Mouse (Mus musculus) megakaryocyte, adult 5-6 weeks (primary cell): ENCODE measurements at regions not wholly inside any gene's neighbourhood (a gene's known extent, or its start where the extent isn't known, plus 50 kb on each side); places are given as distances from the start of the nearest gene placed in this dataset.
"Not testable (repeated sequence)": the region's sequence is repeated elsewhere in the genome, so short reads cannot be mapped to it uniquely, and the experiment has no call there.

Source experiments
- ATAC-seq: 2 replicates; pipeline ENCODE4 v1.8.0; 2016; ENCODE audit warnings: mild to moderate bottlenecking, inconsistent platforms; ENCODE audit not compliant: poor library complexity, severe bottlenecking

- ATAC-seq: no peak
Measured at GRCm38 (mm10) chr2:147989616-147990015, 57.2 kb downstream of the Foxa2 start.

GRCm38 (mm10) chr2:147988586-147988985 is 58.2 kb downstream of the Foxa2 start:
- no peak for ATAC-seq

- ATAC-seq: no peak
Measured at GRCm38 (mm10) chr2:147985261-147985575, 61.6 kb downstream of the Foxa2 start.

- no peak for ATAC-seq
Measured at GRCm38 (mm10) chr2:147984547-147985260, 62.1 kb downstream of the Foxa2 start.

- no peak for ATAC-seq
Measured at GRCm38 (mm10) chr2:147980929-147981479, 65.8 kb downstream of the Foxa2 start.

- ATAC-seq: no peak
Measured at GRCm38 (mm10) chr2:147980408-147980807, 66.4 kb downstream of the Foxa2 start.

GRCm38 (mm10) chr2:147979660-147980364 is 67.0 kb downstream of the Foxa2 start:
- no peak for ATAC-seq

- no peak for ATAC-seq
Measured at GRCm38 (mm10) chr2:147979001-147979400, 67.8 kb downstream of the Foxa2 start.

GRCm38 (mm10) chr2:147974776-147975175 is 72.0 kb downstream of the Foxa2 start:
- no peak for ATAC-seq

GRCm38 (mm10) chr2:147968671-147969070 is 78.1 kb downstream of the Foxa2 start:
- ATAC-seq: no peak

- ATAC-seq: no peak
Measured at GRCm38 (mm10) chr2:147967829-147968529, 78.8 kb downstream of the Foxa2 start.

GRCm38 (mm10) chr2:147963284-147963683 is 83.5 kb downstream of the Foxa2 start:
- ATAC-seq: not testable (repeated sequence)

- no peak for ATAC-seq
Measured at GRCm38 (mm10) chr2:147961633-147962032, 85.1 kb downstream of the Foxa2 start.

GRCm38 (mm10) chr2:147954183-147954582 is 92.6 kb downstream of the Foxa2 start:
- ATAC-seq: no peak

GRCm38 (mm10) chr2:147951233-147951632 is 95.5 kb downstream of the Foxa2 start:
- ATAC-seq: no peak

GRCm38 (mm10) chr2:147944171-147945040 is 102.4 kb downstream of the Foxa2 start:
- no peak for ATAC-seq

GRCm38 (mm10) chr2:147942591-147942990 is 104.2 kb downstream of the Foxa2 start:
- no peak for ATAC-seq

GRCm38 (mm10) chr2:147941319-147941718 is 105.5 kb downstream of the Foxa2 start:
- ATAC-seq: no peak

GRCm38 (mm10) chr2:147932494-147932893 is 114.3 kb downstream of the Foxa2 start:
- no peak for ATAC-seq

- ATAC-seq: no peak
Measured at GRCm38 (mm10) chr2:147929031-147929711, 117.6 kb downstream of the Foxa2 start.
